Mouse (Mus musculus): ENCODE data around the gene Cideb. TPM values are rescaled to one million over a fixed set of nuclear protein-coding genes. Genes with fewer than 3 reads are reported as not detected.

Gene Cideb
- polyA plus RNA-seq, 1 experiment from 2014 or later = 1.6 TPM

- no peak overlapping the region for H3K27ac ChIP-seq (replicated peaks in 1 of 2; ENCODE audit: control insufficient read depth in 1 of 2, insufficient read depth in 1 of 2, low read depth in 2 of 2, low read length in 2 of 2)
- H3K9me3 ChIP-seq (ENCODE audit: control insufficient read depth, low read length) = no peaks in the 10 kb centered on the region
- no peak overlapping the region for H3K4me3 ChIP-seq (ENCODE audit: control insufficient read depth in 1 of 2, insufficient read depth in 1 of 2, low read depth in 1 of 2, low read length in 2 of 2)
- ATAC-seq (ENCODE audit: insufficient number of reproducible peaks, insufficient read depth, low FRiP score, low read depth) = no peak
- WGBS = 65% methylated on average over 7 of the region's 7 CpGs
- peaks cover 4% of the 10 kb centered on the region; the same call in 1 of the 2 replicates for H3K27me3 ChIP-seq (ENCODE audit: control insufficient read depth, insufficient read depth, low read length)
- no peak overlapping the region for H3K4me2 ChIP-seq (ENCODE audit: low read length)
- no peak overlapping the region for H3K9ac ChIP-seq (ENCODE audit: low read length)
- no peaks in the 10 kb centered on the region for H3K4me1 ChIP-seq (ENCODE audit: control insufficient read depth in 2 of 2, insufficient read depth in 2 of 2, low read length in 2 of 2)
- no peaks in the 10 kb centered on the region for H3K36me3 ChIP-seq (ENCODE audit: control insufficient read depth, insufficient read depth, low read length)
These were observed 27.7 kb downstream of the Cideb start for GRCm38 (mm10) chr14:55730531-55731032.

GRCm38 (mm10) chr14:55730116-55730515 is 28.1 kb downstream of the Cideb start:
- Histone ChIP-seq H3K9ac (ENCODE audit: low read length) (no peak overlapping the region), H3K27ac (replicated peaks in 1 of 2; ENCODE audit: control insufficient read depth in 1 of 2, insufficient read depth in 1 of 2, low read depth in 2 of 2, low read length in 2 of 2) (no peak overlapping the region), H3K9me3 (ENCODE audit: control insufficient read depth, low read length) (no peaks in the 10 kb centered on the region), H3K27me3 (ENCODE audit: control insufficient read depth, insufficient read depth, low read length) (peaks cover 4% of the 10 kb centered on the region; the same call in 1 of the 2 replicates), H3K36me3 (ENCODE audit: control insufficient read depth, insufficient read depth, low read length) (no peaks in the 10 kb centered on the region), H3K4me1 (ENCODE audit: control insufficient read depth in 2 of 2, insufficient read depth in 2 of 2, low read length in 2 of 2) (no peaks in the 10 kb centered on the region), H3K4me2 (ENCODE audit: low read length) (no peak overlapping the region), H3K4me3 (ENCODE audit: control insufficient read depth in 1 of 2, insufficient read depth in 1 of 2, low read depth in 1 of 2, low read length in 2 of 2) (no peak overlapping the region)
- WGBS = 71% methylated on average over 7 of the region's 7 CpGs
- ATAC-seq (ENCODE audit: insufficient number of reproducible peaks, insufficient read depth, low FRiP score, low read depth) = no peak

- Histone ChIP-seq H3K36me3 (ENCODE audit: control insufficient read depth, insufficient read depth, low read length) (no peaks in the 10 kb centered on the region), H3K4me1 (ENCODE audit: control insufficient read depth in 2 of 2, insufficient read depth in 2 of 2, low read length in 2 of 2) (no peaks in the 10 kb centered on the region), H3K27me3 (ENCODE audit: control insufficient read depth, insufficient read depth, low read length) (peaks cover 4% of the 10 kb centered on the region; the same call in 1 of the 2 replicates), H3K4me3 (ENCODE audit: control insufficient read depth in 1 of 2, insufficient read depth in 1 of 2, low read depth in 1 of 2, low read length in 2 of 2) (no peak overlapping the region), H3K9ac (ENCODE audit: low read length) (no peak overlapping the region), H3K27ac (replicated peaks in 1 of 2; ENCODE audit: control insufficient read depth in 1 of 2, insufficient read depth in 1 of 2, low read depth in 2 of 2, low read length in 2 of 2) (no peak overlapping the region), H3K4me2 (ENCODE audit: low read length) (no peak overlapping the region), H3K9me3 (ENCODE audit: control insufficient read depth, low read length) (no peaks in the 10 kb centered on the region)
- ATAC-seq (ENCODE audit: insufficient number of reproducible peaks, insufficient read depth, low FRiP score, low read depth) = no peak
- 64% methylated on average over 8 of the region's 8 CpGs for WGBS
These were observed 30.2 kb downstream of the Cideb start for GRCm38 (mm10) chr14:55727889-55728685.

GRCm38 (mm10) chr14:55726261-55726660 is 32.0 kb downstream of the Cideb start:
- no peak overlapping the region for H3K9ac ChIP-seq (ENCODE audit: low read length)
- H3K9me3 ChIP-seq (ENCODE audit: control insufficient read depth, low read length) = no peaks in the 10 kb centered on the region
- H3K4me1 ChIP-seq (ENCODE audit: control insufficient read depth in 2 of 2, insufficient read depth in 2 of 2, low read length in 2 of 2) = no peaks in the 10 kb centered on the region
- H3K4me3 ChIP-seq (ENCODE audit: control insufficient read depth in 1 of 2, insufficient read depth in 1 of 2, low read depth in 1 of 2, low read length in 2 of 2) = no peak overlapping the region
- H3K4me2 ChIP-seq (ENCODE audit: low read length) = no peak overlapping the region
- H3K36me3 ChIP-seq (ENCODE audit: control insufficient read depth, insufficient read depth, low read length) = no peaks in the 10 kb centered on the region
- peaks cover 4% of the 10 kb centered on the region; the same call in 1 of the 2 replicates for H3K27me3 ChIP-seq (ENCODE audit: control insufficient read depth, insufficient read depth, low read length)
- no peak for ATAC-seq (ENCODE audit: insufficient number of reproducible peaks, insufficient read depth, low FRiP score, low read depth)
- no peak overlapping the region for H3K27ac ChIP-seq (replicated peaks in 1 of 2; ENCODE audit: control insufficient read depth in 1 of 2, insufficient read depth in 1 of 2, low read depth in 2 of 2, low read length in 2 of 2)

- WGBS = 38% methylated on average over 8 of the region's 8 CpGs
- Histone ChIP-seq H3K4me1 (ENCODE audit: control insufficient read depth in 2 of 2, insufficient read depth in 2 of 2, low read length in 2 of 2) (no peaks in the 10 kb centered on the region), H3K9ac (ENCODE audit: low read length) (no peak overlapping the region), H3K27me3 (ENCODE audit: control insufficient read depth, insufficient read depth, low read length) (no peaks in the 10 kb centered on the region), H3K27ac (replicated peaks in 1 of 2; ENCODE audit: control insufficient read depth in 1 of 2, insufficient read depth in 1 of 2, low read depth in 2 of 2, low read length in 2 of 2) (0 out of 4 replicates have a peak overlapping the region, but pooled peaks of 1 of the 2 experiments have one; percentile 11), H3K9me3 (ENCODE audit: control insufficient read depth, low read length) (no peaks in the 10 kb centered on the region), H3K36me3 (ENCODE audit: control insufficient read depth, insufficient read depth, low read length) (peaks cover 7% of the 10 kb centered on the region; the same call in 1 of the 2 replicates), H3K4me3 (ENCODE audit: control insufficient read depth in 1 of 2, insufficient read depth in 1 of 2, low read depth in 1 of 2, low read length in 2 of 2) (no peak overlapping the region), H3K4me2 (ENCODE audit: low read length) (no peak overlapping the region)
- ATAC-seq (ENCODE audit: insufficient number of reproducible peaks, insufficient read depth, low FRiP score, low read depth) = no peak
These were observed 33.8 kb downstream of the Cideb start for GRCm38 (mm10) chr14:55724411-55724871.

GRCm38 (mm10) chr14:55723433-55723832 is 34.8 kb downstream of the Cideb start:
- no peaks in the 10 kb centered on the region for H3K27me3 ChIP-seq (ENCODE audit: control insufficient read depth, insufficient read depth, low read length)
- no peak overlapping the region for H3K9ac ChIP-seq (ENCODE audit: low read length)
- no peak overlapping the region for H3K27ac ChIP-seq (replicated peaks in 1 of 2; ENCODE audit: control insufficient read depth in 1 of 2, insufficient read depth in 1 of 2, low read depth in 2 of 2, low read length in 2 of 2)
- H3K4me3 ChIP-seq (ENCODE audit: control insufficient read depth in 1 of 2, insufficient read depth in 1 of 2, low read depth in 1 of 2, low read length in 2 of 2) = no peak overlapping the region
- no peaks in the 10 kb centered on the region for H3K4me1 ChIP-seq (ENCODE audit: control insufficient read depth in 2 of 2, insufficient read depth in 2 of 2, low read length in 2 of 2)
- WGBS = 89% methylated on average over 7 of the region's 7 CpGs
- no peaks in the 10 kb centered on the region for H3K9me3 ChIP-seq (ENCODE audit: control insufficient read depth, low read length)
- no peak overlapping the region for H3K4me2 ChIP-seq (ENCODE audit: low read length)
- H3K36me3 ChIP-seq (ENCODE audit: control insufficient read depth, insufficient read depth, low read length) = peaks cover 17% of the 10 kb centered on the region
- no peak for ATAC-seq (ENCODE audit: insufficient number of reproducible peaks, insufficient read depth, low FRiP score, low read depth)

- ATAC-seq (ENCODE audit: insufficient number of reproducible peaks, insufficient read depth, low FRiP score, low read depth) = no peak
- no peaks in the 10 kb centered on the region for H3K4me1 ChIP-seq (ENCODE audit: control insufficient read depth in 2 of 2, insufficient read depth in 2 of 2, low read length in 2 of 2)
- H3K4me3 ChIP-seq (ENCODE audit: control insufficient read depth in 1 of 2, insufficient read depth in 1 of 2, low read depth in 1 of 2, low read length in 2 of 2) = peak overlapping the region; percentile 81 to 89
- no peaks in the 10 kb centered on the region for H3K9me3 ChIP-seq (ENCODE audit: control insufficient read depth, low read length)
- peak overlapping the region in 1 of 2 experiments; percentile 75; a peak in 2 of 4 replicates for H3K27ac ChIP-seq (replicated peaks in 1 of 2; ENCODE audit: control insufficient read depth in 1 of 2, insufficient read depth in 1 of 2, low read depth in 2 of 2, low read length in 2 of 2)
- H3K4me2 ChIP-seq (ENCODE audit: low read length) = peak overlapping the region; percentile 76
- H3K36me3 ChIP-seq (ENCODE audit: control insufficient read depth, insufficient read depth, low read length) = peaks cover 25% of the 10 kb centered on the region
- WGBS = 50% methylated on average over 8 of the region's 8 CpGs
- no peaks in the 10 kb centered on the region for H3K27me3 ChIP-seq (ENCODE audit: control insufficient read depth, insufficient read depth, low read length)
- H3K9ac ChIP-seq (ENCODE audit: low read length) = peak overlapping the region; percentile 87; the same call in 1 of the 2 replicates
These were observed 35.8 kb downstream of the Cideb start for GRCm38 (mm10) chr14:55722438-55722945.
